Mouse (Mus musculus) stomach, postnatal 0 days (tissue): Measurements from ENCODE around the gene Sult6b2. TPM values are rescaled to one million over a fixed set of nuclear protein-coding genes. Genes with fewer than 3 reads are reported as not detected.
A peak's percentile ranks its signal among the peaks of the same experiment; 100 is the strongest.

ENCODE experiments used
- ATAC-seq: fragments of 200-750 bp; cut with Nextera tagmentation; 2 replicates; pipeline ENCODE4 v1.8.0; 2017; ENCODE audit not compliant: low FRiP score, low TSS enrichment
- DNase-seq: peaks from one replicate; pipeline ENCODE4 v3.0.0-alpha.2; 2016; ENCODE audit warnings: low spot score
- H3K27ac ChIP-seq: fragments of 300-500 bp; sonication (generic); replicated peaks from 2 replicates; pipeline ENCODE4 v1.5.1; 2014; ENCODE audit warnings: mild to moderate bottlenecking, control low read depth
- H3K27me3 ChIP-seq: fragments of 300-500 bp; sonication (generic); 2 replicates; pipeline ENCODE4 v1.6.1; 2014; ENCODE audit warnings: low read length; ENCODE audit not compliant: control insufficient read depth, insufficient read depth
- H3K36me3 ChIP-seq: fragments of 300-500 bp; sonication (generic); 2 replicates; pipeline ENCODE4 v1.6.1; 2014; ENCODE audit warnings: low read length, mixed read lengths; ENCODE audit not compliant: control insufficient read depth, insufficient read depth
- H3K4me1 ChIP-seq: fragments of 300-500 bp; sonication (generic); replicated peaks from 2 replicates; pipeline ENCODE4 v1.6.1; 2014; ENCODE audit warnings: antibody characterized with exemption; ENCODE audit not compliant: control insufficient read depth, insufficient read depth
- H3K4me2 ChIP-seq: fragments of 300-500 bp; sonication (generic); replicated peaks from 2 replicates; pipeline ENCODE4 v1.6.1; 2014; ENCODE audit warnings: low read depth, mild to moderate bottlenecking, control low read depth, moderate library complexity
- H3K4me3 ChIP-seq: fragments of 300-500 bp; sonication (generic); 2 replicates; pipeline ENCODE4 v1.5.1; 2014; ENCODE audit warnings: low read depth, low read length, control low read depth
- H3K9ac ChIP-seq: fragments of 300-500 bp; sonication (generic); 2 replicates; pipeline ENCODE4 v1.6.1; 2014; ENCODE audit warnings: mild to moderate bottlenecking, low read length, control low read depth, mixed read lengths
- H3K9me3 ChIP-seq: fragments of 300-500 bp; sonication (generic); 2 replicates; pipeline ENCODE4 v1.6.1; 2016; ENCODE audit warnings: low read length; ENCODE audit not compliant: control insufficient read depth
- CTCF ChIP-seq: IDR thresholded peaks from 2 replicates; pipeline ENCODE4 v1.5.1; 2016; ENCODE audit warnings: antibody characterized with exemption, low read depth, mild to moderate bottlenecking, moderate library complexity
- EP300 ChIP-seq: optimal IDR thresholded peaks from 2 replicates; pipeline ENCODE3; 2016; ENCODE audit warnings: antibody characterized with exemption
- WGBS: fragments of 180-500 bp; shearing (Covaris S2); extraction: QIAGEN DNeasy Blood & Tissue Kit; methylation state at CpG from one replicate; pipeline ENCODE4 v1.1.7; 2014; 5-methylcytosine and 5-hydroxymethylcytosine counted together
- polyA plus RNA-seq: library from polyadenylated mRNA; unstranded; fragments of >200 nt; fragmentation: Nextera tagmentation; extraction: Ambion mirVana; gene quantifications from 2 replicates; pipeline ENCODE4 v1.2.1, GENCODE M21; 2015

Gene Sult6b2
- polyA plus RNA-seq, 1 experiment from 2014 or later = not detected

DNA sequence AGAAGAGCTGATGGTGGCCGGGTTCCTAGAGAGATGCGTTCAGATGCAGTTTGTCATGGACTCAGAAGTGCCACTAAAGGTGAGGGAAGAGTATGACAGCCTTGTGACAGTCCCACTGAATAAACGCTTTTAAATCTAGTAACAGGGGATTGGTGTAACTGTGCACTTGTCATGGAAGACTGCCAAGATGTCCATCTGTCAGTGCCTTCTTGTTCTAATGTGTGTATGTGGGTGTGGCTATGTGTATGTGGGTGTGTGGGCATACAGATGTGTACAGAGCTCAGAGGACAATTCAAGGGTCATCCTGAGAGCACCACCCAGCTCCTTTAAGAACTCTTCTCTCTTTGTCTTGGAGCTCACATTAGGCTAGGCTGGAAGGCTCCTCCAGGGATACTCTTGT lies 11.2 kb upstream of the Sult6b2 start:
- H3K4me2 ChIP-seq = no peak overlapping the region
- no peak for ATAC-seq

GRCm38 (mm10) chr6:142814495-142814921 lies 10.2 kb upstream of the Sult6b2 start:
- no peak overlapping the region for H3K27ac ChIP-seq
- H3K4me2 ChIP-seq = peak overlapping the region; percentile 57
- WGBS = 2% methylated on average over 15 of the region's 15 CpGs
- no peak overlapping the region for H3K9ac ChIP-seq
- no peaks in the 10 kb centered on the region for H3K9me3 ChIP-seq
- no peaks in the 10 kb centered on the region for H3K4me1 ChIP-seq
- peak; percentile 82 for DNase-seq
- H3K4me3 ChIP-seq = peak overlapping the region; percentile 37; the same call in 1 of the 2 replicates
- TF ChIP-seq EP300 (no peak), CTCF (peak; percentile 94)
- H3K27me3 ChIP-seq = no peaks in the 10 kb centered on the region
- no peaks in the 10 kb centered on the region for H3K36me3 ChIP-seq
- ATAC-seq = peak; percentile 59; the same call in 1 of the 2 replicates

More for the DNA sequence above, 11.2 kb upstream of the Sult6b2 start:
- H3K27me3 ChIP-seq = no peaks in the 10 kb centered on the region
- H3K4me1 ChIP-seq = no peaks in the 10 kb centered on the region
- H3K36me3 ChIP-seq = no peaks in the 10 kb centered on the region
- 70% methylated on average over 3 of the region's 3 CpGs for WGBS
- no peak overlapping the region for H3K4me3 ChIP-seq
- H3K9me3 ChIP-seq = no peaks in the 10 kb centered on the region
- TF ChIP-seq EP300 (no peak), CTCF (no peak)
- no peak overlapping the region for H3K27ac ChIP-seq
- no peak for DNase-seq
- no peak overlapping the region for H3K9ac ChIP-seq

- H3K9me3 ChIP-seq = no peaks in the 10 kb centered on the region
- TF ChIP-seq CTCF (no peak), EP300 (no peak)
- DNase-seq (no peak), ATAC-seq (no peak; the same call in 1 of the 2 replicates)
- H3K4me2 ChIP-seq = peak overlapping the region; percentile 57
- 37% methylated on average over 10 of the region's 10 CpGs for WGBS
- H3K4me3 ChIP-seq = peak overlapping the region; percentile 37; the same call in 1 of the 2 replicates
- no peaks in the 10 kb centered on the region for H3K4me1 ChIP-seq
- no peak overlapping the region for H3K27ac ChIP-seq
- H3K9ac ChIP-seq = no peak overlapping the region
- H3K36me3 ChIP-seq = no peaks in the 10 kb centered on the region
- no peaks in the 10 kb centered on the region for H3K27me3 ChIP-seq
Measured at GRCm38 (mm10) chr6:142814011-142814410, 9.7 kb upstream of the Sult6b2 start.

DNA sequence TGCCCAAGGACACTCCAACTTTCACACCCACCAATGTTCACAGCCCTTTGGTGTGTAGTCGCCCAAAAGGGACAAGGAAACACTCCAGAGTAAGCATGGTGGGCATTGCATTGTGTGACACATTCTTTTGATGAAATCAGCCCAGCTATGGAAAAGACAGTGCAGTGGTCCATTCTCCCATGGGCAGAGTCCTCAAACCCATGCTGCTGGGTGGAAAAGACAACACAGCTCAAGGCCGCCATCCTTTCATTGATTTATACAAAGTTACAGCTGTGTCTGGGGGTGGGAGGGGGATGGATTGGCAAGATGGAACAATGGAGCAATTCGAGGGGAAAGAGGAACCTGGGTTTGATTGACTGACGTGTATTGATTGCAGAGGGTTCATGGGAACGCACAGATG lies 8.7 kb upstream of the Sult6b2 start:
- Histone ChIP-seq H3K4me3 (no peak overlapping the region), H3K36me3 (no peaks in the 10 kb centered on the region), H3K9me3 (no peaks in the 10 kb centered on the region), H3K9ac (no peak overlapping the region), H3K4me1 (no peaks in the 10 kb centered on the region), H3K4me2 (no peak overlapping the region), H3K27me3 (no peaks in the 10 kb centered on the region), H3K27ac (no peak overlapping the region)
- TF ChIP-seq CTCF (no peak), EP300 (no peak)
- ATAC-seq (no peak), DNase-seq (no peak)
- 73% methylated on average over 5 of the region's 5 CpGs for WGBS

- no peak overlapping the region for H3K9ac ChIP-seq
- DNase-seq (no peak), ATAC-seq (no peak)
- no peaks in the 10 kb centered on the region for H3K9me3 ChIP-seq
- H3K27ac ChIP-seq = no peak overlapping the region
- H3K4me3 ChIP-seq = no peak overlapping the region
- H3K36me3 ChIP-seq = no peaks in the 10 kb centered on the region
- 58% methylated on average over 6 of the region's 6 CpGs for WGBS
- H3K4me2 ChIP-seq = no peak overlapping the region
- TF ChIP-seq CTCF (no peak), EP300 (no peak)
- H3K4me1 ChIP-seq = no peaks in the 10 kb centered on the region
- no peaks in the 10 kb centered on the region for H3K27me3 ChIP-seq
Measured at GRCm38 (mm10) chr6:142810239-142810638, 5.9 kb upstream of the Sult6b2 start.

DNA sequence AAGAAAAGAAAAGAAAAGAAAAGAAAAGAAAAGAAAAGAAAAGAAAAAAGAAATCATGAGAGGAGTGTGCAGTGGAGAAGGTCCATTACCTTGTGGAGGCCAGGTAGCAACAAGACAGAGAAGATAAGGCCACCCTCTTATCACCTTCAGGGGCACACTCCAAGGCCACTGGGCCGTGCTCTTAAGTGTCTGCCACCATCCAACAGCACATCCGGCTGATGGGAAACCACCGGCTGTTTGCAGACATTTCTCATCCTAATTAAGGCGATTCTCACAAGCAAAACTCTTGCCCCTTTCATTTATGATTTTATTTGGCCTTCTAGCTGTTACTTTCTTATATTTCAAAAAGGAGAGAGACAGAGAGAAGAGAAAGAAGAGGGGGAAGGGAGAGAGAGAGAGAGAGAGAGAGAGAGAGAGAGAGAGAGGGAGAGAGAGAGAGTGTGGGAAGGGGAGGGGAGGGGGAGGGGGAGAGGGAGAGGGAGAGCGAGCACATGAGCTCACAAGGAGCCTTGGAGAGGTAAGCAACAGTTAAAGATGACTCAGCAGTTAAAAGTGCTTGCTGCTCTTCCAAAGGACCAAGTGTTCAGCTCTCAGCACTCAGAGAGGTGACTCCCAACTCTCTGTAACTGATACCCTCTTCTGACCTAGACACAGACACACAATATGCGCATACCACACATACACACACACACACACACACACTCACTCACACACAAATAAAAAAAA lies 5.2 kb upstream of the Sult6b2 start:
- Histone ChIP-seq H3K4me1 (no peaks in the 10 kb centered on the region), H3K27ac (no peak overlapping the region), H3K4me2 (no peak overlapping the region), H3K4me3 (no peak overlapping the region), H3K9me3 (no peaks in the 10 kb centered on the region), H3K9ac (no peak overlapping the region), H3K27me3 (no peaks in the 10 kb centered on the region), H3K36me3 (no peaks in the 10 kb centered on the region)
- no peak for TF ChIP-seq CTCF
- TF ChIP-seq EP300 = no peak
- no peak for DNase-seq
- WGBS = 41% methylated on average over 6 of the region's 6 CpGs
- ATAC-seq = no peak
